Mouse (Mus musculus) layer of hippocampus, postnatal 14 days (tissue): ENCODE results near the gene Bhlha15. TPM values are rescaled to one million over a fixed set of nuclear protein-coding genes. Genes with fewer than 3 reads are reported as not detected.

Experiments used
- DNase-seq, 2 experiments: peaks; one replicate each; pipeline ENCODE4 v3.0.0; 2021 to 2022; ENCODE audit warnings: low spot score in 2 of 2, mixed read lengths in 1 of 2
- total RNA-seq, 2 experiments: library from RNA; stranded (reverse); gene quantifications; 2 replicates each; pipeline ENCODE4 v1.2.3; 2021

Bhlha15 gene
- total RNA-seq, 2 experiments from 2014 or later, result 0.45 TPM; not detected in 1

DNA sequence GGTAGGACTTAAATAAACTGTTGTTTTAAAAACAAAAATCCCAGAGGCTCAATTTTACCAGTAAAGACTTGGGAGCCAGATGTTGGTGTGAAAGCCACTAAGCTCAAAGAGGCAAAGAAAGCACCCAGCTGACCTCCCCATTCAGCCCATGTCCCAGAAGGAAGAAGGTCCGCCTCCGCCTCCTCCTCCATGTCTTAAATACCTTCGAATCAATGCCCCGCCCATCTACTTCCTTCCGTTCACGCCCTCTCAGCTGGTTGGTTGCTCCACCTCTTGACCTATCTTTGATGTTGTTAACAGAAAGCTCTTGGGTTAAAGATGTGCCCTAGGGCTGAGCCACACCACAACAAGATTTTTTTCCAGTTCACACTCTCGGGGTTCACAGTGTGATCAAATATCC, 40.1 kb downstream of the Bhlha15 start:
- no peak for DNase-seq

- DNase-seq, result no peak
Observed at GRCm38 (mm10) chr5:144231410-144231809, 41.3 kb downstream of the Bhlha15 start.

DNA sequence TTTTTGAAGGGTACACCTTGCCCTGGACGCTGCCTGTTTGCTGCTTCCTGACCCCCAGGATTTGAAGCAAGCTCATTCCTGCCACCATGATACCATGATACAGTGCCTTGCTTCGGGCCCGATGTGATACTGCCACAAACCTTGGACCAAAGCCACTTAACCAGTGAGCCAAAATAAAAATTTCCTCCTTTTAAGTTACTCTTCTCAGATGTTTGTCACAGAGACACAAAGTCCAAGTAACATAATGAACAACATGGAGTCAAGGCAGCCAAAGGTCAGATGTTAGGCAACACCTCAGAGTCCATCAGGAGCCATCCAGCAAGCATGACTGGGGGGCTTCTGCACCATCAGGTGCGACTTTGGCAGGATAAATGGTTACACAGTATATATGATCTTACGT, 42.4 kb downstream of the Bhlha15 start:
- DNase-seq, result no peak

GRCm38 (mm10) chr5:144234222-144234621, 44.1 kb downstream of the Bhlha15 start:
- DNase-seq, result no peak

GRCm38 (mm10) chr5:144234714-144235113, 44.6 kb downstream of the Bhlha15 start:
- DNase-seq, result peak; percentile 47 to 87

GRCm38 (mm10) chr5:144238969-144239368, 48.9 kb downstream of the Bhlha15 start:
- DNase-seq, result no peak

Other genes with a start within 250 kb of the Bhlha15 start
- gene Ccz1, start 175.4 kb upstream of the Bhlha15 start, total RNA-seq, result 10 to 100 TPM; 41.2 to 44.7 TPM
- not detected for gene Ocm, start 163.6 kb upstream of the Bhlha15 start, total RNA-seq
- gene Lmtk2, start 89.8 kb upstream of the Bhlha15 start, total RNA-seq, result 10 to 100 TPM; 84.9 to 88.4 TPM
- gene Tecpr1, start 33.3 kb downstream of the Bhlha15 start, total RNA-seq, result 100 to 1,000 TPM in 1 of 2 experiments, 10 to 100 TPM in 1; 94.5 to 104 TPM
- gene Bri3, start 54.2 kb downstream of the Bhlha15 start, total RNA-seq, result 10 to 100 TPM; 57.5 to 62.3 TPM
- 1 to 10 TPM in 1 of 2 experiments, under 1 TPM in 1; 0.57 to 1.4 TPM for gene Baiap2l1, start 167.8 kb downstream of the Bhlha15 start, total RNA-seq